Mouse (Mus musculus) spleen, adult 2 months (tissue): ENCODE results near the gene Uprt. TPM values are rescaled to one million over a fixed set of nuclear protein-coding genes. Genes with fewer than 3 reads are reported as not detected.

Source experiments
- DNase-seq, 2 experiments: peaks; one replicate each; pipeline versions ENCODE4 v3.0.0 to v3.0.0-alpha.2; 2012 to 2021; ENCODE audit warnings: low spot score in 2 of 2, low read depth in 1 of 2
- H3K27ac ChIP-seq: fragments of 200-500 bp; 2 replicates; pipeline ENCODE4 v1.5.1; 2012; ENCODE audit warnings: low read length, inconsistent platforms; ENCODE audit not compliant: insufficient read depth
- H3K27me3 ChIP-seq: fragments of 200-500 bp; 2 replicates; pipeline ENCODE4 v1.6.1; 2012; ENCODE audit warnings: mild to moderate bottlenecking, moderate library complexity, low read length, inconsistent platforms; ENCODE audit not compliant: control insufficient read depth, insufficient read depth
- H3K36me3 ChIP-seq: fragments of 200-500 bp; 2 replicates; pipeline ENCODE4 v1.6.1; 2012; ENCODE audit warnings: mild to moderate bottlenecking, low read length, inconsistent platforms; ENCODE audit not compliant: control insufficient read depth, insufficient read depth
- H3K4me1 ChIP-seq: fragments of 200-500 bp; 2 replicates; pipeline ENCODE4 v1.6.1; 2011; ENCODE audit warnings: inconsistent platforms; ENCODE audit not compliant: control insufficient read depth, insufficient read depth, insufficient read length
- H3K4me3 ChIP-seq: fragments of 200-500 bp; 2 replicates; pipeline ENCODE4 v1.5.1; 2011; ENCODE audit warnings: mild to moderate bottlenecking, inconsistent platforms; ENCODE audit not compliant: insufficient read depth, insufficient read length; ENCODE audit errors: extremely low read depth
- CTCF ChIP-seq: fragments of 200-500 bp; IDR thresholded peaks from 2 replicates; pipeline ENCODE4 v1.5.1; 2011; ENCODE audit warnings: mild to moderate bottlenecking, inconsistent platforms; ENCODE audit not compliant: insufficient read depth, insufficient read length, insufficient replicate concordance; ENCODE audit errors: extremely low read depth
- POLR2A ChIP-seq: fragments of 200-500 bp; IDR thresholded peaks from 2 replicates; pipeline ENCODE4 v1.6.1; 2011; ENCODE audit warnings: low read depth, low read length, inconsistent platforms
- WGBS: fragments of 180-500 bp; shearing (Covaris S2); methylation state at CpG from one replicate; pipeline ENCODE4 v1.1.7; 2018; 5-methylcytosine and 5-hydroxymethylcytosine counted together
- polyA plus RNA-seq: library from polyadenylated mRNA; depleted of rRNA; stranded (reverse); fragments of >200 nt; gene quantifications from 2 replicates; pipeline ENCODE4 v1.2.3, GENCODE M21; 2012; rRNA removed

The Uprt gene
- polyA plus RNA-seq, result 2.7 and 3.0 TPM in 2 replicates

GRCm38 (mm10) chrX:104482572-104483443, at the start of gene Uprt:
TSS of gene Uprt (plus strand) at chrX:104482818.
- 19% methylated on average over 34 of the region's 34 CpGs for WGBS
- H3K36me3 ChIP-seq, result no peaks in the 10 kb centered on the region
- peak within 1 kb of the TSS; percentile 72 for H3K27ac ChIP-seq
- DNase-seq, result peak; percentile 66 to 78
- TF ChIP-seq POLR2A (0 out of 2 replicates have a peak, but pooled peaks have one; percentile 15), CTCF (no peak)
- no peaks in the 10 kb centered on the region for H3K27me3 ChIP-seq
- H3K4me3 ChIP-seq, result peak within 1 kb of the TSS; percentile 85
- H3K4me1 ChIP-seq, result peaks cover 4% of the 10 kb centered on the region; the same call in 1 of the 2 replicates

- Histone ChIP-seq H3K4me1 (no peaks in the 10 kb centered on the region), H3K36me3 (no peaks in the 10 kb centered on the region), H3K27me3 (no peaks in the 10 kb centered on the region), H3K4me3 (no peak overlapping the region), H3K27ac (no peak overlapping the region)
- DNase-seq, result no peak
- 51% methylated on average over 1 of the region's 1 CpGs for WGBS
- TF ChIP-seq CTCF (no peak), POLR2A (no peak)
These were observed 49.2 kb upstream of the Uprt start for GRCm38 (mm10) chrX:104433456-104433855.

- DNase-seq, result no peak
These were observed 30.2 kb upstream of the Uprt start for GRCm38 (mm10) chrX:104452433-104452832.

GRCm38 (mm10) chrX:104461755-104462154, 20.9 kb upstream of the Uprt start:
- Histone ChIP-seq H3K27me3 (no peaks in the 10 kb centered on the region), H3K36me3 (no peaks in the 10 kb centered on the region), H3K27ac (no peak overlapping the region), H3K4me3 (no peak overlapping the region), H3K4me1 (no peaks in the 10 kb centered on the region)
- WGBS, result 69% methylated on average over 2 of the region's 2 CpGs
- no peak for DNase-seq
- no peak for TF ChIP-seq CTCF
- no peak for TF ChIP-seq POLR2A

More at GRCm38 (mm10) chrX:104452433-104452832, 30.2 kb upstream of the Uprt start:
- Histone ChIP-seq H3K36me3 (no peaks in the 10 kb centered on the region), H3K27ac (no peak overlapping the region), H3K4me1 (no peaks in the 10 kb centered on the region), H3K4me3 (no peak overlapping the region), H3K27me3 (no peaks in the 10 kb centered on the region)
- 74% methylated on average over 1 of the region's 1 CpGs for WGBS
- TF ChIP-seq POLR2A, result no peak
- TF ChIP-seq CTCF, result no peak

- Histone ChIP-seq H3K4me1 (no peaks in the 10 kb centered on the region), H3K27ac (no peak overlapping the region), H3K4me3 (no peak overlapping the region), H3K27me3 (no peaks in the 10 kb centered on the region), H3K36me3 (no peaks in the 10 kb centered on the region)
- DNase-seq, result no peak
- 71% methylated on average over 6 of the region's 6 CpGs for WGBS
- TF ChIP-seq POLR2A (no peak), CTCF (no peak)
These were observed 18.2 kb upstream of the Uprt start for GRCm38 (mm10) chrX:104464376-104464775.

GRCm38 (mm10) chrX:104478041-104478440, 4.6 kb upstream of the Uprt start:
- Histone ChIP-seq H3K4me3 (no peak overlapping the region), H3K27ac (no peak overlapping the region), H3K27me3 (no peaks in the 10 kb centered on the region), H3K36me3 (no peaks in the 10 kb centered on the region), H3K4me1 (peaks cover 4% of the 10 kb centered on the region; the same call in 1 of the 2 replicates)
- 44% methylated on average over 2 of the region's 2 CpGs for WGBS
- no peak for DNase-seq
- no peak for TF ChIP-seq CTCF
- TF ChIP-seq POLR2A, result no peak

- H3K4me1 ChIP-seq, result peaks cover under 1% of the 10 kb centered on the region; the same call in 1 of the 2 replicates
- TF ChIP-seq POLR2A (no peak), CTCF (no peak)
- no peak for DNase-seq
- no peaks in the 10 kb centered on the region for H3K27me3 ChIP-seq
- H3K36me3 ChIP-seq, result no peaks in the 10 kb centered on the region
- peak overlapping the region; percentile 85 for H3K4me3 ChIP-seq
- H3K27ac ChIP-seq, result peak overlapping the region; percentile 72
- WGBS, result 28% methylated on average over 6 of the region's 6 CpGs
These were observed 808 bp downstream of the Uprt start for GRCm38 (mm10) chrX:104483444-104483808.
